ENCODE assay signal across 22 mouse cellular contexts in the genomic region with DNA sequence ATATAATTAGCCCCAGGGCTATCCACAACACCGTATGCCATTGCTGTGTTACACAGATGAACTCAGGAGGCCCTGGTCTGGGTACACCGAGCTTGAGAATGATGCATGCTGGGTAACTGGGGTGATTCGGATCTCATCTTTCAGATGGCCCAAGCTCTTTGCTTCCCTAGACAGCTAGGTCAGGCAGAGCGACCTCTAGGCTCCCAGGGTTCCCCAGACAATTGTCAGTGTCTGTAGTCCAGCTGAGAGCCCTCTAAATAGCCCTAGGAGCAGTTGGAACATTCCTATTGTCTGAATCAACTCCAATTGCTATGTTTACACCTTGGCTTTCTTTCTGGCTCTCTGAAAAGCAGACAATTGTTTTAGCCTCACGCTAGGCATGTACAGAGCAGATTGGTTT.
DNase-seq lines count a peak whose midpoint lies in the region; ATAC-seq and TF ChIP-seq lines count a peak whose summit lies in the region.
"Had no signal": no experiment of that assay in that cellular context is flagged by ENCODE, and none has a peak within 500 bp of the region (broad histone marks: within the 10 kb centered on the region; RNA-seq: fewer than 3 reads in every experiment).

No protein-coding gene starts in this region.

- H3K4me3 ChIP-seq in heart, embryonic 11.5 days (ENCODE audit: low read depth, low read length), result no peak overlapping the region
- no peak overlapping the region for H3K4me3 ChIP-seq in ES-Bruce4 (ENCODE audit: low read depth, low read length)
- no peak overlapping the region for H3K4me3 ChIP-seq in embryonic facial prominence, embryonic 12.5 days
- H3K4me3 ChIP-seq: embryonic facial prominence, embryonic 13.5 days; left cerebral cortex, adult 2 months; midbrain, embryonic 13.5 days; neural tube, embryonic 13.5 days had no signal

- H3K36me3 ChIP-seq in heart, embryonic 11.5 days (ENCODE audit: control insufficient read depth, insufficient read depth, low read length), result no peaks in the 10 kb centered on the region
- H3K36me3 ChIP-seq in ES-Bruce4 (ENCODE audit: control insufficient read depth, insufficient read depth, low read length, poor library complexity, severe bottlenecking), result peaks cover 6% of the 10 kb centered on the region; the same call in 1 of the 2 replicates
- peaks cover 22% of the 10 kb centered on the region for H3K36me3 ChIP-seq in embryonic facial prominence, embryonic 12.5 days

- H3K4me1 ChIP-seq in heart, embryonic 11.5 days (ENCODE audit: control insufficient read depth, insufficient read depth, low read length), result no peaks in the 10 kb centered on the region
- no peaks in the 10 kb centered on the region for H3K4me1 ChIP-seq in ES-Bruce4 (ENCODE audit: control insufficient read depth, insufficient read depth, low read length)
- H3K4me1 ChIP-seq in embryonic facial prominence, embryonic 12.5 days, result no peaks in the 10 kb centered on the region
- H3K4me1 ChIP-seq: embryonic facial prominence, embryonic 13.5 days had no signal

- peak; percentile 84 for TF ChIP-seq EP300 in ES-Bruce4 (IDR thresholded peaks at IDR 0.05; ENCODE audit: insufficient read depth, low read depth, low read length)

- no peaks in the 10 kb centered on the region for H3K9me3 ChIP-seq in heart, embryonic 11.5 days (replicated peaks; ENCODE audit: control insufficient read depth, low read length)
- peaks cover 25% of the 10 kb centered on the region for H3K9me3 ChIP-seq in ES-Bruce4 (replicated peaks; ENCODE audit: control insufficient read depth, insufficient read depth, low read length, poor library complexity, severe bottlenecking)
- H3K9me3 ChIP-seq in embryonic facial prominence, embryonic 12.5 days, result no peaks in the 10 kb centered on the region
- H3K9me3 ChIP-seq: embryonic facial prominence, embryonic 13.5 days; midbrain, embryonic 13.5 days; neural tube, embryonic 13.5 days had no signal

- no peak for TF ChIP-seq POLR2A in ES-Bruce4 (IDR thresholded peaks at IDR 0.05; ENCODE audit: insufficient read depth, low read length)

- H3K9ac ChIP-seq in heart, embryonic 11.5 days (ENCODE audit: low read depth, low read length), result no peak overlapping the region
- H3K9ac ChIP-seq in ES-Bruce4 (ENCODE audit: low read depth, poor library complexity, severe bottlenecking), result no peak overlapping the region
- no peak overlapping the region for H3K9ac ChIP-seq in embryonic facial prominence, embryonic 12.5 days
- H3K9ac ChIP-seq: embryonic facial prominence, embryonic 13.5 days; midbrain, embryonic 13.5 days; neural tube, embryonic 13.5 days had no signal

- no peak for ATAC-seq in heart, embryonic 11.5 days (replicated peaks; ENCODE audit: insufficient number of reproducible peaks, low FRiP score, low TSS enrichment)
- ATAC-seq in embryonic facial prominence, embryonic 12.5 days (ENCODE audit: insufficient number of reproducible peaks, insufficient read depth, low FRiP score, low TSS enrichment), result 0 out of 2 replicates have a peak, but pooled peaks have one; percentile 15
- ATAC-seq in granulocyte monocyte progenitor cell, adult 5-6 weeks (replicated peaks; ENCODE audit: poor library complexity, severe bottlenecking), result no peak
- ATAC-seq: forebrain, embryonic 14.5 days; lung, postnatal 0 days; midbrain, embryonic 13.5 days had no signal

- H3K27ac ChIP-seq in heart, embryonic 11.5 days (ENCODE audit: low read depth, low read length), result no peak overlapping the region; the same call in 1 of the 2 replicates
- peak overlapping the region; percentile 70 for H3K27ac ChIP-seq in ES-Bruce4 (ENCODE audit: insufficient read depth, low read length)
- no peak overlapping the region for H3K27ac ChIP-seq in embryonic facial prominence, embryonic 12.5 days
- H3K27ac ChIP-seq: embryonic facial prominence, embryonic 13.5 days; left cerebral cortex, adult 2 months; midbrain, embryonic 13.5 days; neural tube, embryonic 13.5 days had no signal

- no peak overlapping the region for H3K4me2 ChIP-seq in heart, embryonic 11.5 days
- H3K4me2 ChIP-seq in embryonic facial prominence, embryonic 12.5 days (replicated peaks), result no peak overlapping the region
- H3K4me2 ChIP-seq: embryonic facial prominence, embryonic 13.5 days; midbrain, embryonic 13.5 days; neural tube, embryonic 13.5 days had no signal

- 57% methylated on average over 5 of the region's 5 CpGs for WGBS in heart, embryonic 11.5 days (ENCODE audit: insufficient replicate concordance)
- 20% methylated on average over 5 of the region's 5 CpGs for WGBS in embryonic facial prominence, embryonic 12.5 days

- peak; percentile 38 to 48 for DNase-seq in heart, adult 18-20 months
- DNase-seq in ZHBTc4 (ENCODE audit: low read depth, low spot score), result peak; percentile 91
- DNase-seq in urinary bladder, adult 18-20 months (ENCODE audit: low spot score in 2 of 2), result no peak
- DNase-seq in layer of hippocampus, postnatal 10 days (ENCODE audit: low spot score in 2 of 2), result no peak
- DNase-seq: adrenal gland, postnatal 14 days; cerebellum, postnatal 14 days; gastrocnemius, postnatal 36 days; kidney, adult 11 months; kidney, postnatal 10 days; left cerebral cortex, postnatal 4 days; liver; right cerebral cortex, postnatal 25 days had no signal

- no peak for TF ChIP-seq CTCF in ES-Bruce4 (IDR thresholded peaks at IDR 0.05; ENCODE audit: low read depth, low read length)

- H3K27me3 ChIP-seq in heart, embryonic 11.5 days (ENCODE audit: control insufficient read depth, insufficient read depth, low read length), result no peaks in the 10 kb centered on the region
- H3K27me3 ChIP-seq in ES-Bruce4 (ENCODE audit: control insufficient read depth, insufficient read depth, low read length, poor library complexity, severe bottlenecking), result no peaks in the 10 kb centered on the region
- H3K27me3 ChIP-seq in embryonic facial prominence, embryonic 12.5 days, result no peaks in the 10 kb centered on the region
- H3K27me3 ChIP-seq: embryonic facial prominence, embryonic 13.5 days; midbrain, embryonic 13.5 days; neural tube, embryonic 13.5 days had no signal

Comparison
In these comparisons a context has a peak if more than half of its experiments do, and no peak if none do; other contexts are left out.
1. DNase-seq: peak in heart, adult 18-20 months (2 of 2) and ZHBTc4 (single experiment); none in urinary bladder, adult 18-20 months (0 of 2) and layer of hippocampus, postnatal 10 days (0 of 2).